Mouse (Mus musculus): ENCODE results near the gene Rps3. TPM values are rescaled to one million over a fixed set of nuclear protein-coding genes. Genes with fewer than 3 reads are reported as not detected.
A peak's percentile ranks its signal among the peaks of the same experiment; 100 is the strongest.

Gene Rps3
- polyA plus RNA-seq, 1 experiment from 2014 or later: 870 TPM

DNA sequence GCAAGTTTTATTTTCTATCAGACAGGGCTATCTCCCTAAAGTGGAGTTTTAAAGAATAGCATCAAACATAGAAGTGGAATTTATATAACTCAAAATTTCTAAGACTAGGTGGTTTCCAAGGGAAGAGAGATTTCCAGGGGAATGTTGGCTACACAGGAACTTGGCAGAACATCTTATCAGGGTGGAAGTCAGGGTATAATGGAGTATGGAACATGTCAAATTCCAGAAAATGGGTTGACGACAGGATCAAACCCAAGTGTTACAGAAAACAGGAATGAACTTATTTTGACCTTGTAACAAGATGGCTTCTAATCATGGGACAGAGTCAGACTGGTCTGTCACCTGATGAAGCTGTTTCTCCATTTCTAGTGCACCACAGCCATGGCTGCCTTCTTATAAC, 1.1 kb upstream of the Rps3 start:
- Histone ChIP-seq H3K27ac (ENCODE audit: low read depth, low read length) (no peak overlapping the region), H3K27me3 (ENCODE audit: control insufficient read depth, insufficient read depth, low read length) (no peaks in the 10 kb centered on the region), H3K4me2 (replicated peaks; ENCODE audit: low read depth, low read length) (no peak overlapping the region), H3K4me1 (ENCODE audit: control insufficient read depth, insufficient read depth, low read length) (peaks cover 27% of the 10 kb centered on the region), H3K9ac (ENCODE audit: low read depth, low read length) (no peak overlapping the region), H3K9me3 (ENCODE audit: control insufficient read depth, low read length) (no peaks in the 10 kb centered on the region), H3K36me3 (ENCODE audit: control insufficient read depth, insufficient read depth, low read length) (peaks cover 29% of the 10 kb centered on the region), H3K4me3 (ENCODE audit: low read length) (no peak overlapping the region)
- 85% methylated on average over 1 of the region's 1 CpGs for WGBS
- ATAC-seq (ENCODE audit: low FRiP score, low TSS enrichment): no peak

DNA sequence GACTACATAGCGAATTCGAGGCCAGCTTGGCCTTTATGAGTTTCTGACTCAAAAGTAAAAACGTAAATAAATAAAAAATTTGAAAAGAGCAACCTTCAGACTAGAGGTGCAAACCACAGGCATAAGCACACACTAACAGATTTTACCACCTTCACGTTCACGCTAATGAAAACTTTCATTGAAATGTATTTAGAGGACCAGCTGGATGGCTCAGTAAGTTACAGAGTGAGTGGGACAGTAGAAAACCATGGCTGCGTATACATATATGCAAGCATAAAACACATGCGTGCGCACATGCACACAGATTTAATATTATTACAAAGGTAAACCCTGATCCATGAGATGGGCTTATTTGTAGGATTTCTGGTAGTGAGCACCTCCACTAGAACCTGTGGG, 384 bp upstream of the Rps3 start:
- H3K27me3 ChIP-seq (ENCODE audit: control insufficient read depth, insufficient read depth, low read length): no peaks in the 10 kb centered on the region
- ATAC-seq (ENCODE audit: low FRiP score, low TSS enrichment): 0 out of 2 replicates have a peak, but pooled peaks have one; percentile 17
- H3K27ac ChIP-seq (ENCODE audit: low read depth, low read length): no peak overlapping the region
- no peak overlapping the region for H3K9ac ChIP-seq (ENCODE audit: low read depth, low read length)
- peaks cover 37% of the 10 kb centered on the region for H3K36me3 ChIP-seq (ENCODE audit: control insufficient read depth, insufficient read depth, low read length)
- peak overlapping the region; percentile 31 for H3K4me2 ChIP-seq (replicated peaks; ENCODE audit: low read depth, low read length)
- peaks cover 27% of the 10 kb centered on the region for H3K4me1 ChIP-seq (ENCODE audit: control insufficient read depth, insufficient read depth, low read length)
- no peak overlapping the region; the same call in 1 of the 2 replicates for H3K4me3 ChIP-seq (ENCODE audit: low read length)
- H3K9me3 ChIP-seq (ENCODE audit: control insufficient read depth, low read length): no peaks in the 10 kb centered on the region
- 44% methylated on average over 8 of the region's 8 CpGs for WGBS

GRCm38 (mm10) chr7:99482637-99483036, 901 bp downstream of the Rps3 start:
- peak overlapping the region; percentile 80 for H3K27ac ChIP-seq (ENCODE audit: low read depth, low read length)

DNA sequence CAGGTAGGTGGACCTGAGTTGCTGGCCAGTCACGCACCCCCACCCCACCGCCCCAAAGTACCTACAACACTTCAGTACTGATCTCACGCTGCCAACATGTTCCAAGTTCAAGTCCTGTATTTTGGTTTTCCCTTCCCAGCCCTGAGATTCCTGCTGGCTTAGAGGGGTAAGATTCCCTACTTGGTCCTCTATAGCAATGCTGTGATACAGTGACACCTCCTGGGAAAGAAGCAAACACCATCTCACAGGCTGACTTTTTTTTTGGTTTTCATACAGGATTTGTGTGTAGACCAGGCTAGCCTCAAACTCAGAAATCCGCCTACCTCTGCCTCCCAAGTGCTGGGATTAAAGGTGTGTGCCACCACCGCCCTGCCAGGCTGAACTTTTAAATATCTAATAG, 6.3 kb downstream of the Rps3 start:
- H3K4me1 ChIP-seq (ENCODE audit: control insufficient read depth, insufficient read depth, low read length): peaks cover 20% of the 10 kb centered on the region
- no peak overlapping the region for H3K4me2 ChIP-seq (replicated peaks; ENCODE audit: low read depth, low read length)
- no peaks in the 10 kb centered on the region for H3K27me3 ChIP-seq (ENCODE audit: control insufficient read depth, insufficient read depth, low read length)
- no peak overlapping the region for H3K4me3 ChIP-seq (ENCODE audit: low read length)
- H3K9ac ChIP-seq (ENCODE audit: low read depth, low read length): no peak overlapping the region
- ATAC-seq (ENCODE audit: low FRiP score, low TSS enrichment): no peak
- 92% methylated on average over 5 of the region's 5 CpGs for WGBS
- H3K36me3 ChIP-seq (ENCODE audit: control insufficient read depth, insufficient read depth, low read length): peaks cover 83% of the 10 kb centered on the region
- no peak overlapping the region for H3K27ac ChIP-seq (ENCODE audit: low read depth, low read length)
- no peaks in the 10 kb centered on the region for H3K9me3 ChIP-seq (ENCODE audit: control insufficient read depth, low read length)

More at GRCm38 (mm10) chr7:99482637-99483036, 901 bp downstream of the Rps3 start:
- Histone ChIP-seq H3K36me3 (ENCODE audit: control insufficient read depth, insufficient read depth, low read length) (peaks cover 49% of the 10 kb centered on the region), H3K4me3 (ENCODE audit: low read length) (peak overlapping the region; percentile 91), H3K4me2 (replicated peaks; ENCODE audit: low read depth, low read length) (peak overlapping the region; percentile 86), H3K27me3 (ENCODE audit: control insufficient read depth, insufficient read depth, low read length) (no peaks in the 10 kb centered on the region), H3K9ac (ENCODE audit: low read depth, low read length) (peak overlapping the region; percentile 83), H3K9me3 (ENCODE audit: control insufficient read depth, low read length) (no peaks in the 10 kb centered on the region), H3K4me1 (ENCODE audit: control insufficient read depth, insufficient read depth, low read length) (peaks cover 27% of the 10 kb centered on the region)
- 1% methylated on average over 6 of the region's 6 CpGs for WGBS
- no peak for ATAC-seq (ENCODE audit: low FRiP score, low TSS enrichment)

DNA sequence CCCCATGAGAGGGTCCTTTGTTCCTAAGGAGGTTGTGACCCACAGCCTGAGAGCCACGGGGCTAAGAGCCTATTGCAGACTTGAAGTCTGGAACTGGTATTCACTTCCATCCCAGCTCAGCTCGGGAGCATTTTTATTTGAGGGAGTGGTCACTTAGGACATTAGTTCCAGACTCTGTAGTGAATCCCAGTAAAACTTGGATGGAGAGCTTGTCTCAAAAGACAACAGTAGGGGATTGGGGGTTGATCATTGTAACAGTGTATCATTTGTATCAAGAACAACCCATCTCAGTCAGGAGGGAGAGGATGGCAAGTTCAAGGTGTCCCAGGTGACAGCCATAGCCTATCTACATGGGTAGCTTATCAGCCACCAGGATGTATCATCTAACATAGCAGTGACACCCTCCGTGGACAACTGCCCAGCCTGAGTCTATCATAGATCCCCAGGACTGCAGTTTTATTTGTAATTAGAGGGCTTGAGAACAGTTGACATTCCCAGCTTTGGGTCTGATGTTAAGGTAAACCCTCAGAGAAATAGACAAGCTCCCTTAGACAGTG, 6.9 kb downstream of the Rps3 start:
- no peak overlapping the region for H3K27ac ChIP-seq (ENCODE audit: low read depth, low read length)

GRCm38 (mm10) chr7:99475562-99475911, 8.0 kb downstream of the Rps3 start:
- Histone ChIP-seq H3K4me3 (ENCODE audit: low read length) (no peak overlapping the region), H3K4me1 (ENCODE audit: control insufficient read depth, insufficient read depth, low read length) (peaks cover 5% of the 10 kb centered on the region; the same call in 1 of the 2 replicates), H3K27me3 (ENCODE audit: control insufficient read depth, insufficient read depth, low read length) (no peaks in the 10 kb centered on the region), H3K27ac (ENCODE audit: low read depth, low read length) (no peak overlapping the region), H3K9me3 (ENCODE audit: control insufficient read depth, low read length) (no peaks in the 10 kb centered on the region), H3K9ac (ENCODE audit: low read depth, low read length) (no peak overlapping the region), H3K36me3 (ENCODE audit: control insufficient read depth, insufficient read depth, low read length) (peaks cover 69% of the 10 kb centered on the region), H3K4me2 (replicated peaks; ENCODE audit: low read depth, low read length) (no peak overlapping the region)
- no peak for ATAC-seq (ENCODE audit: low FRiP score, low TSS enrichment)
- 87% methylated on average over 2 of the region's 2 CpGs for WGBS

More for the DNA sequence above, 6.9 kb downstream of the Rps3 start:
- no peak overlapping the region for H3K4me3 ChIP-seq (ENCODE audit: low read length)
- no peaks in the 10 kb centered on the region for H3K27me3 ChIP-seq (ENCODE audit: control insufficient read depth, insufficient read depth, low read length)
- H3K4me1 ChIP-seq (ENCODE audit: control insufficient read depth, insufficient read depth, low read length): peaks cover 14% of the 10 kb centered on the region
- H3K36me3 ChIP-seq (ENCODE audit: control insufficient read depth, insufficient read depth, low read length): peaks cover 78% of the 10 kb centered on the region
- H3K9ac ChIP-seq (ENCODE audit: low read depth, low read length): no peak overlapping the region
- 41% methylated on average over 3 of the region's 3 CpGs for WGBS
- no peak overlapping the region for H3K4me2 ChIP-seq (replicated peaks; ENCODE audit: low read depth, low read length)
- no peaks in the 10 kb centered on the region for H3K9me3 ChIP-seq (ENCODE audit: control insufficient read depth, low read length)
- no peak for ATAC-seq (ENCODE audit: low FRiP score, low TSS enrichment)

- 63% methylated on average over 12 of the region's 12 CpGs for WGBS
- peaks cover 3% of the 10 kb centered on the region for H3K4me1 ChIP-seq (ENCODE audit: control insufficient read depth, insufficient read depth, low read length)
These were observed 8.5 kb downstream of the Rps3 start for GRCm38 (mm10) chr7:99474836-99475561.

GRCm38 (mm10) chr7:99473638-99474407, 9.7 kb downstream of the Rps3 start:
- WGBS: 82% methylated on average over 14 of the region's 14 CpGs
- ATAC-seq (ENCODE audit: low FRiP score, low TSS enrichment): no peak
- Histone ChIP-seq H3K9me3 (ENCODE audit: control insufficient read depth, low read length) (no peaks in the 10 kb centered on the region), H3K4me1 (ENCODE audit: control insufficient read depth, insufficient read depth, low read length) (peaks cover 10% of the 10 kb centered on the region), H3K27me3 (ENCODE audit: control insufficient read depth, insufficient read depth, low read length) (no peaks in the 10 kb centered on the region), H3K4me3 (ENCODE audit: low read length) (no peak overlapping the region), H3K4me2 (replicated peaks; ENCODE audit: low read depth, low read length) (no peak overlapping the region), H3K36me3 (ENCODE audit: control insufficient read depth, insufficient read depth, low read length) (peaks cover 52% of the 10 kb centered on the region), H3K9ac (ENCODE audit: low read depth, low read length) (no peak overlapping the region), H3K27ac (ENCODE audit: low read depth, low read length) (0 out of 2 replicates have a peak overlapping the region, but pooled peaks have one; percentile 8)

More at GRCm38 (mm10) chr7:99474836-99475561, 8.5 kb downstream of the Rps3 start:
- Histone ChIP-seq H3K9ac (ENCODE audit: low read depth, low read length) (no peak overlapping the region), H3K4me3 (ENCODE audit: low read length) (no peak overlapping the region), H3K27me3 (ENCODE audit: control insufficient read depth, insufficient read depth, low read length) (no peaks in the 10 kb centered on the region), H3K36me3 (ENCODE audit: control insufficient read depth, insufficient read depth, low read length) (peaks cover 64% of the 10 kb centered on the region), H3K9me3 (ENCODE audit: control insufficient read depth, low read length) (no peaks in the 10 kb centered on the region), H3K27ac (ENCODE audit: low read depth, low read length) (no peak overlapping the region), H3K4me2 (replicated peaks; ENCODE audit: low read depth, low read length) (no peak overlapping the region)
- ATAC-seq (ENCODE audit: low FRiP score, low TSS enrichment): peak; percentile 14; the same call in 1 of the 2 replicates

- 64% methylated on average over 18 of the region's 18 CpGs for WGBS
- Histone ChIP-seq H3K9ac (ENCODE audit: low read depth, low read length) (no peak overlapping the region), H3K27ac (ENCODE audit: low read depth, low read length) (no peak overlapping the region), H3K36me3 (ENCODE audit: control insufficient read depth, insufficient read depth, low read length) (peaks cover 30% of the 10 kb centered on the region), H3K27me3 (ENCODE audit: control insufficient read depth, insufficient read depth, low read length) (no peaks in the 10 kb centered on the region), H3K4me3 (ENCODE audit: low read length) (no peak overlapping the region), H3K9me3 (ENCODE audit: control insufficient read depth, low read length) (no peaks in the 10 kb centered on the region), H3K4me2 (replicated peaks; ENCODE audit: low read depth, low read length) (no peak overlapping the region), H3K4me1 (ENCODE audit: control insufficient read depth, insufficient read depth, low read length) (peaks cover 20% of the 10 kb centered on the region)
- no peak for ATAC-seq (ENCODE audit: low FRiP score, low TSS enrichment)
These were observed 12.0 kb downstream of the Rps3 start for GRCm38 (mm10) chr7:99471578-99471977.
